Mouse (Mus musculus) ES-E14 (cell line): ENCODE measurements around the gene Foxj1.

Experiments
- CHD2 ChIP-seq: IDR thresholded peaks from 2 replicates; pipeline ENCODE4 v1.6.1; 2014; ENCODE audit warnings: mild to moderate bottlenecking, low read depth, low read length, inconsistent platforms
- HCFC1 ChIP-seq: IDR thresholded peaks from 2 replicates; pipeline ENCODE4 v1.6.1; 2012; ENCODE audit warnings: low read length, inconsistent platforms, borderline replicate concordance; ENCODE audit not compliant: insufficient read depth
- ZC3H11A ChIP-seq: IDR thresholded peaks from 2 replicates; pipeline ENCODE4 v1.6.1; 2012; ENCODE audit warnings: low read depth, mild to moderate bottlenecking, inconsistent platforms, low read length, borderline replicate concordance
- ZNF384 ChIP-seq: IDR thresholded peaks from 2 replicates; pipeline ENCODE4 v1.6.1; 2012; ENCODE audit warnings: low read depth, low read length, inconsistent platforms

GRCm38 (mm10) chr11:116358926-116359637, 23.9 kb upstream of the Foxj1 start:
- TF ChIP-seq ZC3H11A, result 0 out of 2 replicates have a peak, but pooled peaks have one; percentile 1
- TF ChIP-seq HCFC1, result no peak
- TF ChIP-seq CHD2, result no peak
- TF ChIP-seq ZNF384, result no peak
